Mouse (Mus musculus) left cerebral cortex, postnatal 36 days (tissue): Measurements from ENCODE around the gene Tmem176b. TPM values are rescaled to one million over a fixed set of nuclear protein-coding genes. Genes with fewer than 3 reads are reported as not detected.
"Not testable (repeated sequence)": the region's sequence is repeated elsewhere in the genome, so short reads cannot be mapped to it uniquely, and the experiment has no call there.

ENCODE experiments used
- DNase-seq, 2 experiments: peaks; one replicate each; pipeline ENCODE4 v3.0.0; 2021 to 2022; ENCODE audit warnings: low spot score in 2 of 2, mixed read lengths in 1 of 2
- intact Hi-C: fragments of 180-260 bp; cut with DNase I; formaldehyde crosslinking; loops from one replicate; pipeline ENCODE4 v1.15.1; 2025
- total RNA-seq, 2 experiments: library from RNA; stranded (reverse); gene quantifications; 2 replicates each; pipeline ENCODE4 v1.2.3; 2021

The Tmem176b gene
- total RNA-seq, 2 experiments from 2014 or later, result 46.4 to 49.6 TPM

GRCm38 (mm10) chr6:48851820-48852491 is 10.7 kb upstream of the Tmem176b start:
- intact Hi-C loops, result no loop called here
- no peak for DNase-seq

- intact Hi-C loops, result no loop called here
- no peak for DNase-seq
Measured at GRCm38 (mm10) chr6:48845086-48845485, 3.8 kb upstream of the Tmem176b start.

GRCm38 (mm10) chr6:48842111-48842842 is 981 bp upstream of the Tmem176b start:
- DNase-seq, result no peak
- intact Hi-C loops, result no loop called here

DNA sequence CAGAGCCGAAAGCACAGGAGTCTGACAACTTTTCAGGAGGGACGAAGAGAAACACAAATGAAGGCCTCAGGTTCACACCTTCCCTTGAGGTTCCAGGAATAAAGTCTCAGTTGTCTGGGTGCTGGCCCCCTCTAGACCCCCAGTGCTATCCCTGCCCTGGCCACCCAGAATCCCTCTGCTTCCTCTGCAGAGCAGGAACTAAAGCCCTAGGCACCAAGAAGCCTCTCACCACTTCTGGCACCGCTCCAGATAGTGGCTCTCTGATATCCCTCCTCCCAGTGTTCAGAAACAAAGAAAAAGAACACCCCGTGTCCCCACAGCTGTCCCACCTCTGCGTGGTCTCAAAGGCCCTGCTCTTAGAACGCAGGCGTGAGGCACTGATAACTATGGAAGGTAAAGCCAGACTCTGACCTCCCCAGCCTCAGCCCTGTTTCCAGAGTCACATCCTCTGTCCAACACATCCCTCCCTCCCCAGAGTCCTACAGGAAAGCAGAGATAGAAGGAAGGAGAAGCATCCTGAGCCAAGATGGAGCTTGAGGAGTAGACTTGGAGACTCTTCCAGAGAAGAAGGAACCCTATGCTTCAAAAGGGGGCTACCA is 826 bp downstream of the Tmem176b start, which contains the start of gene Tmem176a:
Gene Tmem176a, plus strand, starts transcription at position 549 of the 599 bp plus-strand sequence.
- intact Hi-C loops, result no loop called here

DNA sequence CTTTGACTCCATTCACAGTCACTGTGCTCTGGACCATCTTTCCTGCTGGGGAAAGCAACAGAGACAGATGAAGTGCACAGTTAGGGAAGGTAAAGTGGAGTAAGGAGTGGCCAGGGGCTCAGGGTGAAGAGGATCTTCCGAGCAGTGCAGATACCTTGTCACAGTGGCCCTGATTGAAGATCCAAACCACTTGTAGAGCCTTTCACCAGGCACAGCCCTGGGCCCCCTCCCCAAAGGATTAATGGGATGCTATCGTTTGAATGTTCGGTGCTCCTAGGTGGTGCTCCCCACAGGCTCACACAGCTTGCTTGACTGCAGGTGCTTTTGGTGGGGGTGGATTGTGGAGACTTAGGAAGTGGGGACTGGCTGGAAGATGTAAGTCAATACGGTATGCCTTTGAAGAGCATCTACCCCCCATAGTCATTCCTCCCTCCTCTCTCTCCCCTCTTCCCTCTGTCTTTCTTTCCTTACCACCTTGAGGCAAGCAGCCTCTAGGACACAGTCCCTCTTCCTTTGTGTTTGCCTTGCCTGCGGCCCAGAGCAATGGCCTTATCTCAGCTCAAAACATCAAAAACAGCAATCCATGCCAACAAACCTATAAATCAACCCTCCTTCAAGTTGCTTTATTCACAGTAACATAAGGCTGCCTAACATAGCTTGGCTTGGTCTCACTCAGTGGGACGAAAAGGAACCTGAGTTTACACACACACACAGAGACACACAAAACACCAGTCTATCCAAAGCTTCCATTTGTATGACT is 2.8 kb downstream of the Tmem176b start:
- no peak for DNase-seq

More for the DNA sequence above, 826 bp downstream of the Tmem176b start, which contains the start of gene Tmem176a:
- DNase-seq, result no peak

GRCm38 (mm10) chr6:48837516-48837915 is 3.8 kb downstream of the Tmem176b start:
- intact Hi-C loops, result no loop called here
- DNase-seq, result no peak

More for the DNA sequence above, 2.8 kb downstream of the Tmem176b start:
- intact Hi-C loops, result no loop called here

DNA sequence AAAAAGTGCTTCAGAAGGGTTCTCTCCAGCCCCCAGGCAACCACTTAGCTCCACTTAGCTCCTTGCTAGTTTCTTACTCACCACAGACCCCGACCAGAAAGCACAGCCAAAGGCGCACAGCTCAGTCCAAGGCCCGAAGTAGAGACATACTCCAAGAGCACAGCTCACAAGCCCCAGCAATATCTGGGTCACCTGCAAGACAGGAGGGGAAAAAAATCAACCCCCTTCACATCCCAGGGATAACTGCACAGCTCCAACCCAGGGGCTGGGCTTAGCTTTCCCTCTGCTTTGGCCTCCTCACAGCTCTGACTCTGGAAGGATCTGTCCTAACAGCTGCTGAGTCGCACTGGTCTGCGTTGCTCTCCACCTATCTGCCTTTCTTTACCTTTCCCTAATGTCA is 5.2 kb downstream of the Tmem176b start:
- intact Hi-C loops, result no loop called here
- DNase-seq, result no peak

GRCm38 (mm10) chr6:48835241-48835640 is 6.1 kb downstream of the Tmem176b start:
- no peak for DNase-seq
- intact Hi-C loops, result no loop called here

DNA sequence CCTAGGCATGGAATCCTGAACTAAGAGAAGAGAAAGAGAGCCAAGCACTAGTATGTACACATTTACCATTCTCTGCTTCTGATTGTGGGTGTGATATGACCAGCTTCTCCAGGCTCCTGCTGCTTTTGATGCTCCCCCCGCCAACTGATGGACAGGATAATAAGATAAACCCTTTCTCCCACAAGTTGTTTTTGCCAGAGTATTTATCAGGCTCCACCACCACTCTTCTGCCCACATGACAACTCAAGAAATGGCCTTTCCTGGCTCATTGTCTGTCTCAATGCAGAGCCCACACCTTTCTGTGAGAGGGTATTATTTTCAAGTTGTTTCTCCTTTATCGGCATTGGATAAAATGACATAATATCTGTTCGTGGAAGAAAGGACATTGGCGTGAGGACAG is 7.8 kb downstream of the Tmem176b start:
- intact Hi-C loops, result no loop called here
- no peak for DNase-seq

GRCm38 (mm10) chr6:48832426-48832825 is 8.9 kb downstream of the Tmem176b start:
- intact Hi-C loops, result no loop called here

DNA sequence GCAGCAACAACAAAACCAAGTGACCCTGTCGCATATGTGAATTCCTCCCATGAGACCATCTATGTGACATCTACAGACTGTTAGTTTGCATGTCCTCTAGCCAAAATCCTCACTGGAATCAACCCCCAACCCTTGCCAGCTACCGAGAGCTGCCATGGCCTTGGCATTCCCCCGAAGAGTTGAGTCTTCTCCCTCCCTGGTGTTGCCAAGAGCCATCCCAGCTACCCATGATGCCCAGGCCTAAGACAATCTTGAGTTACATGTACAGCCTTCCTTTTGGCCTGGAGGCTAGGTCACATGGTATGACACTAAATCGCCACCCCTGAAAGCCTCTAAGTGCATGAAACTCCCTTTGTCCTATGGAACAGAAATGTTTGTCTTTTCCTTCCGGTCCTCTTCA is 10.2 kb downstream of the Tmem176b start:
- DNase-seq, result no peak
- intact Hi-C loops, result no loop called here

More at GRCm38 (mm10) chr6:48832426-48832825, 8.9 kb downstream of the Tmem176b start:
- DNase-seq, result no peak

GRCm38 (mm10) chr6:48830241-48830640 is 11.1 kb downstream of the Tmem176b start:
- DNase-seq, result no peak
- intact Hi-C loops, result no loop called here

- intact Hi-C loops, result no loop called here
Measured at GRCm38 (mm10) chr6:48829651-48830050, 11.6 kb downstream of the Tmem176b start.

GRCm38 (mm10) chr6:48828976-48829375 is 12.3 kb downstream of the Tmem176b start:
- no peak for DNase-seq
- intact Hi-C loops, result no loop called here

More at GRCm38 (mm10) chr6:48829651-48830050, 11.6 kb downstream of the Tmem176b start:
- no peak for DNase-seq

DNA sequence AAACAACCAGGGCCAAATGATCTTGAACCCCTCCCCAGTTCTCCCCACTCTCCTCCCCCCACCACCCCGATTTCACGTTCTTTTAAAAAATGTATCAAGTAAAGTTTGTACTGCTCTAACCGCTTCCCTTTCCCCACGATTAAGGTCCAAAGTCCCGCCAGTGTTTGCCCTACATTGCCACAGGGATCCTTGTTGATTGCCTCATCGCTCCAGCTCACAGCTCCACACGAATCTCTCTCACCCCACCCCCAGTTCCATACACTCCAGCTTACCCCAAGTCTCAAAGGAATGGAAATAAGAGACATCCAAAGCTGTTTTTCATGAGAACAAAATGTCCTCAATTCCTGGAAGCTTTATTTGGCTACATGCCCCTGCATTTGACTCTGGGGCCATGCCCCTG is 16.3 kb downstream of the Tmem176b start:
- no peak for DNase-seq
- intact Hi-C loops, result no loop called here

- intact Hi-C loops, DNase-seq: not testable (repeated sequence)
Measured at GRCm38 (mm10) chr6:48821991-48822785, 19.1 kb downstream of the Tmem176b start.

DNA sequence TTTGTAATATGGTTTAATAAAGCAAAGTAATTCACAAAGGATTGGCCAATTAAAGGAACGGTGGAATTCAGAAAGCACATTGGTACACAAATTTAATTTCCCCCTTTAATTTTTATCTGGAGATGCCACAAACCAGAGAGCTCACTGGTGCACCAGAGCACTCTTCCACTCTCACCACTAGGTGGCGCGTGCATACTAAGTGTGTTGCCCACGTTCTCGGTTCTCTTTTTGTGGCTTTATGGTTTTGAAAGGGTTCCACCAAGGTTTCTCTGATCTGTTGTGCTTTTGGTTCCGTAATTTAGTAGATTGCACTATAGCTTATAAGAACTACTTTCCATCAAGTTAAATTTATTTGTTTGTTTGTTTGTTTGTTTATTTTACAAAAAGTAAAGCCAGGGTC is 23.5 kb downstream of the Tmem176b start:
- intact Hi-C loops, result loop anchor here (2.0 to 5.0 kb wide), 3 partner anchors 39 to 137 kb away; no protein-coding TSS in a partner anchor
- DNase-seq, result peak; percentile 47 to 53

DNA sequence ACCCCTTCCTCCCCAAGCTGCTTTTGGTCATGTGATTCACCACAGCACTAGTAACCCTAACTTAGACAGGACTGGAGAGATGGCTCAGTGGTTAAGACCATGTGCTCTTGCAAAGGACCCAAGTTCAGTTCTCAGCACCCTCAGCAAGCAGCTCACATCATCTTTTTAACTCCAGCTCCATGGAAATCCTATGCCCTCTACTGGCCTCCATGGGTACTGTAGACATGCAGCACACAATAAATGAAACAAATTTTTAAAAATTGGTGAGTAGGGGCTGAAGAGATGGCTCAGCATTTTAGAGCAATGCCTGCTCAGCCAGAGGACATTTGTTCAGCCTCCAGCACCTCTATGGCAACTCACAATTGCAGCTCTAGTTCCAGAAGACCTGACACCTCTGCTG is 26.3 kb downstream of the Tmem176b start:
- intact Hi-C loops, result loop anchor here (5.0 kb wide), 2 partner anchors 42 to 97 kb away; no protein-coding TSS in a partner anchor
- DNase-seq, result no peak
